In genomic region chr10:76346589-76346988, GRCm38 (mm10) we compare ENCODE assay signal across 8 mouse cellular contexts. TPM values are rescaled to one million over a fixed set of nuclear protein-coding genes. Genes with fewer than 3 reads are reported as not detected.
A peak's percentile ranks its signal among the peaks of the same experiment; 100 is the strongest.
DNase-seq lines count a peak whose midpoint lies in the region; TF ChIP-seq lines count a peak whose summit lies in the region.

No protein-coding gene starts in this region.

- TF ChIP-seq CTCF in gastrocnemius, adult 2 months (IDR thresholded peaks at IDR 0.05), result peak; percentile 69

- H3K4me1 ChIP-seq in megakaryocyte, embryonic 14.5 days, result peaks cover 21% of the 10 kb centered on the region

- intact Hi-C loops in gastrocnemius, adult 2 months (cut with DNase I), result loop anchor here (5.0 kb wide), 1 partner anchor 66 kb away; no protein-coding TSS in a partner anchor
- intact Hi-C loops in heart, postnatal 10 days (cut with DNase I), result no loop called here

- DNase-seq in gastrocnemius, adult 2 months, result peak; percentile 58
- no peak for DNase-seq in gastrocnemius, postnatal 25 days
- DNase-seq in T-cell, adult 2 months (ENCODE audit: low spot score), result peak; percentile 63
- DNase-seq in cerebellum, postnatal 4 days (ENCODE audit: low spot score in 2 of 2), result peak; percentile 33 to 70
- DNase-seq in heart, postnatal 10 days, result peak; percentile 42 to 80
- DNase-seq in layer of hippocampus, postnatal 10 days (ENCODE audit: low spot score in 2 of 2), result peak; percentile 67 to 71
- peak; percentile 43 to 69 for DNase-seq in spleen, postnatal 14 days (ENCODE audit: low spot score in 2 of 2)

- no peak overlapping the region for H3K27ac ChIP-seq in gastrocnemius, adult 2 months

- peak overlapping the region; percentile 91 for H3K4me3 ChIP-seq in gastrocnemius, adult 2 months
- H3K4me3 ChIP-seq in megakaryocyte, embryonic 14.5 days (replicated peaks), result peak overlapping the region; percentile 94

- no peaks in the 10 kb centered on the region for H3K27me3 ChIP-seq in megakaryocyte, embryonic 14.5 days (replicated peaks)

- no peaks in the 10 kb centered on the region for H3K9me3 ChIP-seq in megakaryocyte, embryonic 14.5 days

- peaks cover 33% of the 10 kb centered on the region for H3K36me3 ChIP-seq in megakaryocyte, embryonic 14.5 days (replicated peaks; ENCODE audit: low read length)

RNA-seq across cellular contexts. Expression of gene Dip2a, which starts 1.5 kb away (rescaled TPM):
- 1 to 10 TPM; 3.8 to 5.0 TPM for total RNA-seq in gastrocnemius, adult 2 months (2021)
- 1 to 10 TPM; 4.7 to 5.5 TPM for total RNA-seq in gastrocnemius, postnatal 25 days (2021)
- total RNA-seq in heart, postnatal 10 days (2021), result 10 to 100 TPM; 24.0 to 24.4 TPM
- total RNA-seq in layer of hippocampus, postnatal 10 days (2021), result 10 to 100 TPM; 60.6 to 63.2 TPM
- polyA plus RNA-seq in megakaryocyte, embryonic 14.5 days (2012; ENCODE audit: insufficient read depth, low replicate concordance), result 2.1 and 6.7 TPM in 2 replicates
